Mouse (Mus musculus): ENCODE data around the gene Tcam1. TPM values are rescaled to one million over a fixed set of nuclear protein-coding genes. Genes with fewer than 3 reads are reported as not detected.
"Not testable (repeated sequence)": the region's sequence is repeated elsewhere in the genome, so short reads cannot be mapped to it uniquely, and the experiment has no call there.

The Tcam1 gene
- total RNA-seq (2021) = under 1 TPM; 0.12 to 0.29 TPM
- long read RNA-seq, experiment 1 = 0 reads
- long read RNA-seq, experiment 2 = 0 reads

DNA sequence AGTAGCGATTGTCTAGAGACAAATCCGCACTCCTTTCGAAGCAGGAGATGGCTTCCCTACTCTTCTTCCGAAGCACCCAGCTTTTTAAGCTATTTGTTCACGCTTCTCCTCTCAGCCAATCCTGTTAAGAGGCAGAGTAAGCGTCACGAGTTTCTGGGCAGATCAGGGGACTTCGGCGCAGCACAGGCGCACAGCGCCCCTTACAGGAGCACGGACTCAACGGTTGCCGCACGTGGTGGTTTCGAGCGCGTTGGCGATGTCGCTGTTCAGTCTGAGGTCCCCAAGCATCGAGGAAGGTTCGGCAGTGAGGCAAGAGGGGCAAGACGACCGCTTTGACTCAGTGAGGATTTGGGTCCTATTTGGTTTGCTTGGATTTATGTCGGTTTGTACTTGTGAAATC lies at the start of gene Tcam1:
Gene Tcam1 (plus strand): TSS at position 219 of the 400 bp plus-strand sequence.
- peak; percentile 87 to 90 for DNase-seq (ENCODE audit: low spot score in 2 of 2)

DNA sequence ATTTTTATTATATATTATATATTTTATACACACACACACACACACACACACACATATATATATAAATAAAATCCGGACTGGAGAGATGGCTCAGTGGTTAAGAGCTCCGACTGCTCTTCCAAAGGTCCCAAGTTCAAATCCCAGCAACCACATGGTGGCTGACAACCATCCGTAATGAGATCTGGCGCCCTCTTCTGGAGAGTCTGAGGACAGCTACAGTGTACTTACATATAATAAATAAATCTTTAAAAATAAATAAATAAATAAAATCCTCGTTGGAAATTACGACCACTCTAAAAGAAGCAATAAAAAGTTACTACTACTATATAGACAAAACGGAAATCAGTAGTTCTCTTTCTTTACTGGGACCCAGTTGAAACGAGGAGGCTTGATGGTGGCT lies 42.5 kb upstream of the Tcam1 start:
- not testable (repeated sequence) for DNase-seq (ENCODE audit: low spot score in 2 of 2)

DNA sequence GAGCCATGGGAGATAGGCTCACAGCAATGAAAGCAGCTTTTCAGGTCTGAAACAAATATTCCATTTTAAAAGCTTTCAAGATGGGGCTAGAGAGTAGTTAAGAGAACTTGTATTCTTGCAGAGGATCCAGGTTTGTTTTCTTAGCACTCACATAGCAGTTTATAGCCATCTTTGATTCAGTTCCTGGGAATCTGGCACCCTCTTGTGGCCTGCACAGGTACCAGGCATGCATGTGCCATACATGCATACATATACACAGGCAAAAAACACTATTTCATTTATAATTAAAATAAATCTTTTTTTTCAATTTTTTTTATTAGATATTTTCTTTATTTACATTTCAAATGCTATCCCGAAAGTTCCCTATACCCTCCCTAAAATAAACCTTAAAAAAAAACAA lies 29.6 kb upstream of the Tcam1 start:
- DNase-seq (ENCODE audit: low spot score in 2 of 2) = no peak

DNA sequence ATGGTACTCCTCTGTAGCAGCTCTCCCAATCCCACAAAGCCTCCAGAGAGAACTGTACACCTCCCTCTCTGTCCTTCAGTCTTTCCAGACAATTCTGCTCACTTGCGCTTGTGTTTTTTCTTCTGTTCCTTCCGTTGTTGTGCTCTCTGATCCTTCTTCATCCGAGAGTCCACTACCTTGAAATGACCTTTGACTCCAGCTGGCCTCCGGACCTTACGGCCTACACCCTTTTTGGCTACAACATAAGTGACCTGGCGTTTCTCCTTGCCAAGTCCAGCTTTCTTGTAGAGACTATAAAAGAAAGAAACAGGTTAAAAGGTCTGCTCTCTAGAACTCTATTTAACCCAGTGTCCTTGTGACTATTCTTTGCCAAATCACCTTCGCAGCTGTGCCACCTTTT lies 27.1 kb upstream of the Tcam1 start:
- DNase-seq (ENCODE audit: low spot score in 2 of 2) = no peak

DNA sequence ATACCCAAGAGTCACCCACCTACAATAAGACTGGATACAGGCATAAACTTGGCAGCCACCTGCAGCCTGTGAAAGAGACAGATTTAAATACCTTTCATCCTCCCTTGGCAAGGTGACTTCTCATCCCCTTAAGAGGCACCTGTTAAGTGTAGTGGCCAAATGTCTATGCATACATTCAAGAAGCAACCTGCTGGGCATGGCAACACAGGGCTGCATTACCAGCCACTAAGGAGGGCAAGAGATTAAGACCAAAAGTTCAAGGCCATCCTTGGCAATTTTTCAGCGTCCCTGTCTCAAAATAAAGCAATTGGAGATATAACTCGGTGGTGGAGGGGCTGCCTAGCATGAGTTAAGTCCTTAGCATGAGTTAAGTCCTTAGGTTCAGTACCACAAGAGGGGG lies 21.7 kb upstream of the Tcam1 start:
- DNase-seq (ENCODE audit: low spot score in 2 of 2) = no peak

DNA sequence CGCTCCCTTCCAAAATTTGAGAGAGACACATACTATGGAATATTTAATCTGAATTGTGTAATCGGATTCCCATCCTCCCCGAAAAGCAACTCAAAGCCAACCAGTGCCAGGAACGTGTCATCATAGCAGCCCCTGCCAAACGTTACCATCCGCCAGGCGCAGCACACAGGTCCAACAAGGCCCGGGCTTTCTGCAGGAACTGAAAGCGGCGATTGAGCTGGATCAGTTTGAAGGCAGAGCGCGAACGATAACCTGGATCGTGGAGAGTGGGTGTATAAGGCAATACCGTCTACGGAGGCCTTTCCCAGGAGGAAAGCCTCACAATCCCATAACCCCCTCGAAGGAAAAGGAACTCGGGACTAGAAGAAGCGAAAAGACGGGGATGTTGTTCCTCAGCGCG lies 21.3 kb upstream of the Tcam1 start:
- no peak for DNase-seq (ENCODE audit: low spot score in 2 of 2)

DNA sequence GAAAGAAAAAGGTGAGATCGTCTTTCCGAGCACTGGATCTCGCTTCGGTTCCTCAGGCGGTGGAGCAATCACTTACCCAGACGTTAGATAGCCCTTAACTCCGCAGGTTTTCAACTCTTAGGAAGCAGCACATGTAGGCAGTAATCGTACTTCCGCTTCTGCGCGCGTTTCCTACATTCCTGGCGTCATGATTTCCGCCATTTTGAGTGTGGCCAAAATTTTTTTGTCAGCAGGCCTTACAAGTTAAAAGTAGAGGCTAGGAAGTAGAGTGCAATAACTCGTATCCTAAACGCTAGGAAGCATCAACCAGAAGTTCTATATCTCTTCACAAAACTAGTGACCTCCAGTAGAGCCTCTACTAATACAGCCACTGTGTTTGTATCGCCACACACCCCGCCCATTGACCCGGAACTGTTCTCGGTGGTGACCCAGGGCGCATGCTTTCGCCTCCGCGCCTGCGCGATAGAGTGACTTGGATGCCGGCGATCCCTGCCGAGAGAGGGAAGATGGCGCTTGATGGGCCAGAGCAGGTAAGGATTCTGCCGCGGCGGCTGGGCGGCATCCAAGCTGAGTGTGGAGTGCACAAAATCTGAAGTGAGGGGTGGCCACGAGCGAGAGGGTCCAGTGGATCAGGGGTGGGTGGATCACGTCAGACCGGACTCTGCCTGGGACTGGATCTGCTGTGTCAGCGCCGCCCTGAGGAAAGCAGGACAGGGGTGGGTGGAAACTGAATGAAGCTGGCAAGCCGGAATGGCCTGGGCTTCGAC lies 20.6 kb upstream of the Tcam1 start, which contains the start of the genes Ftsj3 and Psmc5:
Gene Ftsj3 (minus strand): TSS at position 395 of the 767 bp plus-strand sequence.
Gene Psmc5 (plus strand): TSS at position 470 of the 767 bp plus-strand sequence.
- peak; percentile 97 to 100 for DNase-seq (ENCODE audit: low spot score in 2 of 2)

DNA sequence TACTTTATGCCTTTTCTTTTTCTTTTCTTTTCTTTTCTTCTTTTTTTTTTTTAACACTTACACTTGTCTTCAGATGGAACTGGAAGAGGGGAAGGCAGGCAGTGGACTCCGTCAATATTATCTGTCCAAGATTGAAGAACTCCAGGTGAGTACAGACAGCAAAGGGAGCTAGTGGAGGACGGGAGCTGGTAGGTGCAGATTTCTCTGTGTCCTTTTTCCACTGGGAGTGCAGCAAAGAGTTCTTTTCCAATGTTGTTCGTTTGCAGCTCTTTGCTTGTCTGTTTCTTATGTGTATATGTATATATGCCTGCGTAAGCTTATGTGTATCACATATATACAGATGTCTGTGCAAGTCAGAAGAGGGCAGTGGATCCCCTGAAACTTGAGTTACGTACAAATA lies 19.7 kb upstream of the Tcam1 start:
- no peak for DNase-seq (ENCODE audit: low spot score in 2 of 2)

DNA sequence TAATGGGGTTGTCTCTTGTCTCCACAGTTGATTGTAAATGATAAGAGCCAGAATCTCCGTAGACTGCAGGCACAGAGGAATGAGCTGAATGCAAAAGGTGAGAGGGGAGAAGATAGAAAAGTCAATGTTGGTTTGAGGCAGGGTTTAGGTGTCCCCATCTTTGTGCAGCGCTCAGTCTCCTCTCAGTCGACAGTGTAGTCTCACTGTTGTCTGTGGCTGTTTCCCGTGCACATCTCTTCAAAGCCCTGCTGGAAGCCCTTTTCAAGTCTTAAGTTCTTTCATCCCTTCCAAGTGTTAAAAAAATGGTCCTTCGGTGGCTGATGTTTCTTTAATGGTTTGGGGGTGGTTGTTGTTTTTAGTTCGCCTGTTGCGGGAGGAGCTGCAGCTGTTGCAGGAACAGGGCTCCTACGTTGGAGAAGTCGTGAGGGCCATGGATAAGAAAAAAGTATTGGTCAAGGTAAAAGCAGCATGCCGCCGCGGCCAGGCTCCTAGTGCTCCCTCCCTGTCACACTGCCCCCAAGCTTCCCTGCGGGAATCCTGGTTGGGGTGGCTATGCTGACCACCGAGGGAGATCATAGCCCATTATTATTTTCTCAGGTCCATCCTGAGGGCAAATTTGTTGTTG lies 15.5 kb upstream of the Tcam1 start:
- no peak for DNase-seq (ENCODE audit: low spot score in 2 of 2)

DNA sequence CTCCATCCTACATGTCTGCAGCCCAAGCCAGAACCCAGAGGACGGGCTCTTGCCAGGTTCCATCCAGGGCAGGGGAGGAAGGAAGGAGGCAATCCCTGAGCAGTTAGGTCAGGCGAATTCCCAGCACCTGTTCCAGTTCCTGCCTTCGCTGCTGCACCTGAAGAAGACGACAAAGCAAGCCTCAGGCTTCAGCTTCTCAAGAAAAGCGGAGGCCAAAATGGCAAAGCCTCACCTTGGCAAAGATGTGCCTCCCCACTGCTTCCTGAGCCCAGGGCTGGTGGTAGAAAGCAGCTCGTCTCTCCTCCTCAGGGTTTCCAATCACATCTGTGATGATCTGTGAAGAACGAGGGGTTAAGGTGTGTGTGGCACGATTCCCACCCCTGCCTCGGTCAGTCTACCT lies 12.5 kb upstream of the Tcam1 start:
- DNase-seq (ENCODE audit: low spot score in 2 of 2) = no peak

DNA sequence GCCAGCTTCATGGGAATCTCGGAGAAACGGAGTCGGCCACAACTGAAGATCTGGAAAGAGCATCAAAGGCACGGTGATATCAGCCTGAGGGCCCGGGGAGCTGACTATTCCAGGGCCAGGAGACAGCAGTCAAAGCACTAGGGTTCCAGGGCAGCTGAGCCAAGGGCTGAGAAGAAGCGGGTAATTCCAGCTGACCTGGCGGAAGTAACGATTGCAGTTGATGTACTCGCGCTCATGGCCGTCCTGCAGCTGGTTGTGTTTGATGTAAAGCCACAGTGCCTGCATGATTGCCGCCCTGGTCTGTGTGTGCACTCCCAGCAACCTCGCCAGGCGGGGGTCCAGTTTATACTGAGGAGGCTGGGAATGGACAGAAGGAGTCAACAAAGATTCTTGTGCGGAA lies 11.5 kb upstream of the Tcam1 start:
- no peak for DNase-seq (ENCODE audit: low spot score in 2 of 2)

DNA sequence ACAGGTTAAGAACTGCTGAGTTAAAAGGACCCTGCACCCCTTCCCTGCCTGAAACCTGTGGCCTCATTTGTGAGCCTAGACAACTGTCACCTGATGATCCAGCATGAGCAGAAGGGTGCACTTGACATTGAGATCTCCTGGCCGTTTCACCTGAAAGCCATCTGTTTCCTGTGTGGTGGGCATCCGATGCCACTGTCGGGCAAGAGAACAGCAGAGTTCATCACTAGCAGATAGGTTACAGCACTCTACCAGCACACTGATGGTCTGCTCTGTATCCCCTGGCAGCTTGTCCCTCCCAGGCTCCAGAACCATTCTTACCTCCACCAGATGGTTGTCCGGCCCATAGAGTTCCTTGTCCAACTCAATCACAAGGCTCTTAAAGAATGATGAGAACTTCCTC lies 10.9 kb upstream of the Tcam1 start:
- DNase-seq (ENCODE audit: low spot score in 2 of 2) = no peak

DNA sequence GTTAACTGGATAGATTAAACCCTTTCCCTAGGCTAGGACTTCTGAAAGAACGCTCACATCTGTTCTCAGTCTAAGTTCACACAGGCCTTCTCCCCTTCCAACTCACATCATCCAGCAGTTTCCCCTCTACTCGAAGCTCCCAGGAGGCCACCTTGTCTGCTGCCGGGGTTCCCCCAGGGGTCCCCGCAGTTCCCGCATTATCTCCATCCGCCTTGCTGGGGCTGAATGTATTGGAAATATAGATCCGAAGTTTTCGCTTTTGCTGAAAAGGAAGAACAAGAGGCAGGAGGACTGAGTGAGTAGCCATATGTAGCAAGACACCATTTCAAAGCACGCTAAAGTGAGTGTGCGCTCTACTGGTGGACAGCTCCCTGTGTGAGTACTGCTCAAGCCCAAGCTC lies 10.0 kb upstream of the Tcam1 start:
- DNase-seq (ENCODE audit: low spot score in 2 of 2) = no peak

DNA sequence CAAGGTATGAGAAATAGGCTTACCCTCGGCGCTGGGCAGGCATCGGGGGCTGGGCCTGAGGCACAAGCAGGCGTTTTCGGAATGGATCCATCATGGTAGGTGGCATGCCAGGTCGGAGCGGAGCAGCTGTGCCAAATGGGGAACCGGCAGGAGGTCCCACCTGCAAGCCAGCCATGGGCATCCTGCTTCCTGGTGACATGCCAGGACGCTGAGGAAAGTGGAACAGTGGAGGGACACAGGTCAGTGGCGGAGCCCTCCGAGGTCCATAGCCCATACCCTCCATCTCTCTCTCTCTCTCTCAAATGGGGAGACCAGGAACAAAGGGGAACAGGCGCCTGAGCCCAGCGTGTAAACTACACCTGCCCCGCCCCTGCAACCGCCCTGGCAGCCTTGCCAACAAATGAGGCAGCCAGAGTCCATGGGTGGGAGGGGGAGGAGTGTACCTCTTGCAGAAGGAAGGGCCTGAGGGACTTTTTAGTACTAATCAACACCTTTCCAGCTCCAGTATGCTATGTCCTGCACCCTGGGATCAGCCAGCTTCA lies 9.1 kb upstream of the Tcam1 start:
- DNase-seq (ENCODE audit: low spot score in 2 of 2) = no peak

DNA sequence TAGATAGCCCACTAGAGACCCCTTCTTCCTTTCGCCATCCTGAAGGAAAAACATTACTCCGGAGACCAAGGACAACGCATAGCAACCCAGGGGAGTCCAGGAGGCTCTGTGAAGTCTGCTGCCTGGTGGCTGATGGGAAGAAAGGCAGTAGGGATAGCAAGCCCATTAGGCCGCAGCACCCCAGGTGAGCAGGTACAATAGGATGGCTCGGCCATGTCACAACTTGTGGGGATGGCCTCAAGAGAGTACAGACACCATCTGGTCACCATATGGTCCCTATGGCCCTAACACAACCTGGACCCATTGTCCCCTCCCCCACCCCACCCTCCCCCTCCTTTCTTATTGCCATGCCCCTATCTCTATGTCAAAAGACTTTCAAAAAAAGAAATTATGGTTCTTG lies 8.6 kb upstream of the Tcam1 start:
- no peak for DNase-seq (ENCODE audit: low spot score in 2 of 2)

DNA sequence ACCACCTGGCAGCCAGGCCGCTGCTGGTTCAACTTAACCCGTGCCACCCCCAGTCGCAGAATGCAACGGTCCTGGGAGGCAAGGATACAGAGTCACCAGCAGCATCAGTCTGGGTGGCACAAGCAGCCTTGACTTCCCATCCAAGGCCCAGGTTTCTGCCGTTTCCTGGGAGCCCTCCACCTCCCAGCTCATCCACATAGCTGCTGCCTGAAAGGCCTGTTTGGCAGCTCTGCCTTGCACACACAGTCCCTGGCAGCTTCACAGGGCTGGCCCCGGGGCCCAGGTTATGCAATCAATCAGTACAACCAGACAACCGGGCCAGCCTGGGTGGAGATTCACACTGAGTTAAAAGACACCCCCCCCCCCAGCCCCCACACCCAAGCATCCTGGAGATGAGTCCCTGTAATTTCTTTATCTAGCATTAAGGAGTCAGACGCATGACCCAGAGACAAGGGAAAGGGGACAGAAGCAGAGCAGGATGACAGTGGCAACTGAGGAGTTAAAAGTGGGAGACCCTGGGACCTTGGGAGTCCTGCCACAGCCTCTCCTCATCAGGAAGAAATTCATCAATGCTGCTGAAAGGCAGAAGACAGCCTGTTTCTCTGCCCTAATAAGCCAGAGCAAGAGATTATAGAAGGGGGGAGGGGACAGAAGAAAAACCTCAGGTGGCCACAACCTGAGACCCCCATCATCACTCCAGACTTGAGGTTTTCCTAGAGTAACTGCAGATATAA lies 8.0 kb upstream of the Tcam1 start:
- DNase-seq (ENCODE audit: low spot score in 2 of 2) = peak; percentile 57 to 75

DNA sequence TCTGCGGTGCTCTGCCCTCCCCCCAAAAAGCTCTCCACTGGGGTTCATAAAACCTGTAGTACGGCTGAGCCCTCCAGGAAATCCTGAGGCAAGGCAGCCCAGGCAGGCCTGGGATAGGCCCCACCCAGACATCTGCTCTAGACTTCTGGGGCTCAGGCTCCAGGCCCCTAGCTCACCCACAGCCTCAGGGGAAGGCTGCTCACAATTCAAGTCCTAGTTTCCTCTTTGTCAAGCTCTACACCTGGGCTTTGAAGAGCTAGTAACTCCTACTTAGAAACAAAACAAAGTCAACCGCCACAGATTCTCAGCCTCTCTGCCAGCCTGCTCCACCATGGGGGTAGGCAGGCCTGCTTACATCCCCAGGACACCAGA lies 7.4 kb upstream of the Tcam1 start:
- DNase-seq (ENCODE audit: low spot score in 2 of 2) = no peak

DNA sequence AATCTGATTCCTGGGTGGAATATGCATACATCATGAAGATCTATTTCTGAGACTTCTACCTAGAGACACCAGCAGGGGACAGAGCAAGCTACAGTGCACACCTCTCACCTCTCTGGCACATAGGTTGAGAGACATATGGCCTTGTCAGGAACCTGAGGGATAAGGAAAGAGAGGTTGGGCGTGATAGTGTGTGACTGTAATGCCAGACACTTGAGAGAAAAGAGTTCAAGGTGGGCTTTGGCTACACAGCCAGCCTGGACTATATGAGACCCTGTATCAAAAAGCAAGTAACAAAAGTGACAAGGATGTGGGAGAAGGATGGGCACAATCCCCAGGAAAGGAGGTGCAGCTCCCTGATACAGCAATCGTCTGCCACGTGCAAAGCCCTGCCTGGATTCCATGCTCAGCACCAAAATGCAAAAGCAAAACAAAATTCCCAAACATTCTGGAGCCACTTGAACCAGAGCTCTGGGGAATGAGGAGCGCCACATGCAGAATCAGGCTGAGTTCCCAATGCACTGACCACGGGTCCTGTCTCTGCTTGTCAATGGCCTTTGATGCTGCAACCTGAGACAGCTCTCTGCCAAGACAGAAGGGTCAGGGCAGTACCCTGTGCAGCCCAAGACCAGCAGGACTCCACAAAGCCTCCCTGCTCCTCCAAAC lies 5.2 kb upstream of the Tcam1 start:
- DNase-seq (ENCODE audit: low spot score in 2 of 2) = no peak

DNA sequence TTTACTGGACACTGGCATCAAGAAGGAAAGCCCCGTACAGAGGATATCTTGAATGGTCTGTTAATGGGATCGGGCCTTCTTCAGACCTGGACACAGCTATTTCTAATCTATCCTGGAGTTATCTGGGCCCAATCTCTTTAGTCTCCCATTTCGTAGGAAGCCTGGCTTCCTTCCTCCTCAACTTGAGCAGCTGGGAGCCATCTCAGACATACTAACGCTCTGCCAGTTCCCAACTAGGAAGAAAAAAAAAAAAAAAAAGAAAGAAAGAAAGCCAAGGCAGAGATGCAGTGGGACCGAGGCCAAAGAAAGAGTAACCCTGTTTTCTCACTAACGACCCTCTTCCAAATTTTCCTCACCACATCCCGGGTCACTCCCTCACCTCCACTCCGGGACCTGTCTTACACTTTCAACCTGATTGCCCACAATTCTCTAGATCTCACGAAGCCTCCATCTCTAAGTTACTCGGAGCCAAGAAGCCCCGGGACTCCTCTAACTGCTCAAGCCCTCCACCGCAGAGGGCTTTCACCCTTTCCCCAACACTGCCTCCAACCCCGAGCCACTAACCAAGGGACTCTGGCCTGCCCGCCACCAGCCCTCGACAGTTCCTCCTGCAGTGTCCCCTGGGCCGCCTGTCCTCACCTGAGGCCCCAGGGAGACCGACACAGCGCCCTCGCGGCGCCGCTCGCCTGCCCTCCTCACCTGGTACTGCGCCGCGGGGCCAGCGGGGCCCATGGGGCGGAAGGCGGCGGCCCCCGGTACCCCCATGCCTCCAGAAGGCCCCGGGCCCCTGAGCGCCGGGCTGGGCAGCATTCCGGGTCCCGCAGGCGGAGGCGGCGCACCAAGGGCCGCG lies 4.5 kb upstream of the Tcam1 start:
- no peak for DNase-seq (ENCODE audit: low spot score in 2 of 2)

DNA sequence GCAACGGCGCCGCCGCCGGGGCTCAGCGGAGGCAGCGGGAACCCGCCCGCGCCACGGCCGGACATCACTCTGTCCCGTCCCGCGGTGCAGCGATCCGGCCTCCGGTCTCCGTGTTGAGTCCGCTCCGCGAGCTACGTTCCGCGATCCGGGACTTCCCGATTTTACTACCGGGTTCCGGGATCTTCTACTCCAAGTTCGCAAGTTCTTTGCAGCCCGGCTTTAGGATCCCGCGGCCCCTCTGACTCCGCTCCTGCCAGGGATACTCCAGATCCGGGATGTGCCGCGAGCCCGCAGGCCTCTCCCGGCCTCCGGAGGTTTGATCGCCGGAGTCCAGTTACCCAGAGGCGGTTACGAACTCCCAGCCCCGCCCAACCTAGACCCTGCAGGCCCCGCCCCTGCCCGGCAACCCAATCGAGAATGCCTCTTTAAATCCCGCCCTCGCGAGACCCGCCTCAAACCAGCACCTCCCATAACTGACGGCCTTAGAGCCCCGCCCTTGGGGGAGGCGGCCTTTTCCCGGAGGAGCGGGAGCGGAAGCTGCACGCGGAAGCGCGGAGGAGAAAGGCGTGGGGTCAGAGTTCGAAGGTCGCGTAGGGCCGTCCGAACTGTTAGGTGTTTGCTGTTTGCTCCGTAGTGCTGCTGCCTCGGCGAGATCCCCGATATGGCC lies 3.7 kb upstream of the Tcam1 start, which contains the start of gene Smarcd2:
Gene Smarcd2 (minus strand): TSS at position 329 of the 667 bp plus-strand sequence.
- peak; percentile 98 to 99 for DNase-seq (ENCODE audit: low spot score in 2 of 2)
